Mouse (Mus musculus) brain, embryonic 14.5 days (tissue): ENCODE measurements at regions not wholly inside any gene's neighbourhood (a gene's known extent, or its start where the extent isn't known, plus 50 kb on each side); places are given as distances from the start of the nearest gene placed in this dataset.
A peak's percentile ranks its signal among the peaks of the same experiment; 100 is the strongest.

Source experiments
- DNase-seq: peaks from one replicate; pipeline ENCODE4 v3.0.0-alpha.2; 2011; ENCODE audit warnings: low read depth
- CTCF ChIP-seq: fragments of 200-500 bp; IDR thresholded peaks from 2 replicates; pipeline ENCODE4 v1.5.1; 2012; ENCODE audit warnings: inconsistent platforms, mild to moderate bottlenecking, moderate library complexity, borderline replicate concordance; ENCODE audit not compliant: insufficient read depth, insufficient read length; ENCODE audit errors: extremely low read depth
- POLR2A ChIP-seq: fragments of 200-500 bp; IDR thresholded peaks from 2 replicates; pipeline ENCODE4 v1.6.1; 2012; ENCODE audit warnings: mild to moderate bottlenecking, inconsistent platforms, borderline replicate concordance; ENCODE audit not compliant: poor library complexity, insufficient read depth, insufficient read length, severe bottlenecking; ENCODE audit errors: extremely low read depth

GRCm38 (mm10) chr7:94414351-94414750 lies 1334.7 kb downstream of the Fam181b start:
- TF ChIP-seq CTCF (no peak), POLR2A (no peak)
- DNase-seq, result no peak

GRCm38 (mm10) chr7:94415319-94415718 lies 1335.7 kb downstream of the Fam181b start:
- no peak for DNase-seq
- no peak for TF ChIP-seq CTCF
- no peak for TF ChIP-seq POLR2A

- TF ChIP-seq POLR2A (no peak), CTCF (no peak)
- DNase-seq, result peak; percentile 62
These were observed 1351.8 kb downstream of the Fam181b start for GRCm38 (mm10) chr7:94431470-94431869.
